Mouse (Mus musculus) testis, adult 2 months (tissue): ENCODE results near the gene Nfib. TPM values are rescaled to one million over a fixed set of nuclear protein-coding genes. Genes with fewer than 3 reads are reported as not detected.

Experiments
- H3K27ac ChIP-seq: fragments of 200-500 bp; 2 replicates; pipeline ENCODE4 v1.5.1; 2012; ENCODE audit warnings: low read depth, low read length; ENCODE audit not compliant: control insufficient read depth, insufficient read depth
- H3K27me3 ChIP-seq: fragments of 200-500 bp; 2 replicates; pipeline ENCODE4 v1.6.1; 2012; ENCODE audit warnings: mild to moderate bottlenecking, low read length, moderate library complexity; ENCODE audit not compliant: control insufficient read depth, insufficient read depth
- H3K36me3 ChIP-seq: fragments of 200-500 bp; 2 replicates; pipeline ENCODE4 v1.6.1; 2012; ENCODE audit warnings: mild to moderate bottlenecking, low read length; ENCODE audit not compliant: control insufficient read depth, insufficient read depth
- H3K4me1 ChIP-seq: fragments of 200-500 bp; 2 replicates; pipeline ENCODE4 v1.6.1; 2012; ENCODE audit warnings: low read length; ENCODE audit not compliant: control insufficient read depth, insufficient read depth
- H3K4me3 ChIP-seq: fragments of 200-500 bp; 2 replicates; pipeline ENCODE4 v1.5.1; 2012; ENCODE audit warnings: low read depth, mild to moderate bottlenecking, low read length, moderate library complexity, mixed read lengths; ENCODE audit not compliant: control insufficient read depth
- CTCF ChIP-seq: fragments of 200-500 bp; IDR thresholded peaks from 2 replicates; pipeline ENCODE4 v1.5.1; 2012; ENCODE audit warnings: low read depth, mild to moderate bottlenecking, inconsistent platforms, low read length, moderate library complexity; ENCODE audit not compliant: control insufficient read depth, insufficient read depth, insufficient replicate concordance
- POLR2A ChIP-seq: fragments of 200-500 bp; IDR thresholded peaks from 2 replicates; pipeline ENCODE4 v1.6.1; 2012; ENCODE audit warnings: low read depth, mild to moderate bottlenecking, inconsistent platforms, low read length, moderate library complexity; ENCODE audit not compliant: control insufficient read depth
- polyA plus RNA-seq: library from polyadenylated mRNA; depleted of rRNA; stranded (reverse); fragments of >200 nt; gene quantifications from 2 replicates; pipeline ENCODE4 v1.2.3, GENCODE M21; 2012

Gene Nfib
- polyA plus RNA-seq, 1 experiment, result 1.2 TPM

- Histone ChIP-seq H3K4me3 (no peak overlapping the region), H3K27ac (no peak overlapping the region)
Measured at GRCm38 (mm10) chr4:82408463-82409404, 296.8 kb downstream of the Nfib start.

GRCm38 (mm10) chr4:82406511-82406910, 299.0 kb downstream of the Nfib start:
- Histone ChIP-seq H3K27ac (no peak overlapping the region), H3K4me3 (no peak overlapping the region), H3K4me1 (no peaks in the 10 kb centered on the region), H3K27me3 (no peaks in the 10 kb centered on the region), H3K36me3 (no peaks in the 10 kb centered on the region)
- TF ChIP-seq CTCF (no peak), POLR2A (no peak)

More at GRCm38 (mm10) chr4:82408463-82409404, 296.8 kb downstream of the Nfib start:
- TF ChIP-seq POLR2A (no peak), CTCF (no peak)
- Histone ChIP-seq H3K4me1 (no peaks in the 10 kb centered on the region), H3K27me3 (no peaks in the 10 kb centered on the region), H3K36me3 (no peaks in the 10 kb centered on the region)

- no peak for TF ChIP-seq CTCF
- no peak for TF ChIP-seq POLR2A
- H3K4me3 ChIP-seq, result no peak overlapping the region
- H3K27ac ChIP-seq, result no peak overlapping the region
- no peaks in the 10 kb centered on the region for H3K4me1 ChIP-seq
- H3K27me3 ChIP-seq, result no peaks in the 10 kb centered on the region
- H3K36me3 ChIP-seq, result no peaks in the 10 kb centered on the region
Measured at GRCm38 (mm10) chr4:82405791-82406190, 299.8 kb downstream of the Nfib start.

- no peaks in the 10 kb centered on the region for H3K27me3 ChIP-seq
- H3K27ac ChIP-seq, result 0 out of 2 replicates have a peak overlapping the region, but pooled peaks have one; percentile 17
- H3K36me3 ChIP-seq, result no peaks in the 10 kb centered on the region
- H3K4me3 ChIP-seq, result no peak overlapping the region
- no peaks in the 10 kb centered on the region for H3K4me1 ChIP-seq
- TF ChIP-seq POLR2A, result peak; percentile 47; the same call in 1 of the 2 replicates
- no peak for TF ChIP-seq CTCF
Measured at GRCm38 (mm10) chr4:82403975-82404651, 301.4 kb downstream of the Nfib start.

- no peak overlapping the region for H3K27ac ChIP-seq
- TF ChIP-seq POLR2A (no peak), CTCF (no peak)
- no peaks in the 10 kb centered on the region for H3K4me1 ChIP-seq
- no peak overlapping the region for H3K4me3 ChIP-seq
- H3K27me3 ChIP-seq, result no peaks in the 10 kb centered on the region
- H3K36me3 ChIP-seq, result no peaks in the 10 kb centered on the region
Measured at GRCm38 (mm10) chr4:82402666-82403065, 302.9 kb downstream of the Nfib start.

GRCm38 (mm10) chr4:82401450-82402061, 304.0 kb downstream of the Nfib start:
- no peaks in the 10 kb centered on the region for H3K27me3 ChIP-seq
- no peaks in the 10 kb centered on the region for H3K36me3 ChIP-seq
- no peak overlapping the region for H3K27ac ChIP-seq
- no peak overlapping the region for H3K4me3 ChIP-seq
- no peaks in the 10 kb centered on the region for H3K4me1 ChIP-seq
- TF ChIP-seq POLR2A (no peak), CTCF (no peak)

GRCm38 (mm10) chr4:82400536-82400935, 305.0 kb downstream of the Nfib start:
- TF ChIP-seq CTCF (no peak), POLR2A (no peak)
- Histone ChIP-seq H3K4me3 (no peak overlapping the region), H3K4me1 (no peaks in the 10 kb centered on the region), H3K27me3 (no peaks in the 10 kb centered on the region), H3K27ac (no peak overlapping the region), H3K36me3 (no peaks in the 10 kb centered on the region)
